Mouse (Mus musculus): ENCODE results near the gene Usp2. TPM values are rescaled to one million over a fixed set of nuclear protein-coding genes. Genes with fewer than 3 reads are reported as not detected.

Gene Usp2
- polyA plus RNA-seq, 1 experiment from 2014 or later: 89.6 TPM

- 57% methylated on average over 3 of the region's 3 CpGs for WGBS
- no peak overlapping the region for H3K4me3 ChIP-seq (ENCODE audit: low read length)
- 0 out of 2 replicates have a peak, but pooled peaks cover 3% of the 10 kb centered on the region for H3K9me3 ChIP-seq (replicated peaks; ENCODE audit: control insufficient read depth, low read length)
- H3K36me3 ChIP-seq (ENCODE audit: control insufficient read depth, insufficient read depth): no peaks in the 10 kb centered on the region
- H3K4me1 ChIP-seq (ENCODE audit: control insufficient read depth, insufficient read depth, low read length): no peaks in the 10 kb centered on the region
- no peak overlapping the region for H3K27ac ChIP-seq (ENCODE audit: low read length)
- no peak overlapping the region for H3K4me2 ChIP-seq (ENCODE audit: low read depth, low read length)
- 0 out of 2 replicates have a peak, but pooled peaks cover 3% of the 10 kb centered on the region for H3K27me3 ChIP-seq (ENCODE audit: control insufficient read depth, insufficient read depth, low read length)
- H3K9ac ChIP-seq (ENCODE audit: low read length): no peak overlapping the region
- no peak for ATAC-seq (replicated peaks; ENCODE audit: extremely low read depth, insufficient read depth, low FRiP score)
Measured at GRCm38 (mm10) chr9:44052855-44053254, 14.0 kb upstream of the Usp2 start.

DNA sequence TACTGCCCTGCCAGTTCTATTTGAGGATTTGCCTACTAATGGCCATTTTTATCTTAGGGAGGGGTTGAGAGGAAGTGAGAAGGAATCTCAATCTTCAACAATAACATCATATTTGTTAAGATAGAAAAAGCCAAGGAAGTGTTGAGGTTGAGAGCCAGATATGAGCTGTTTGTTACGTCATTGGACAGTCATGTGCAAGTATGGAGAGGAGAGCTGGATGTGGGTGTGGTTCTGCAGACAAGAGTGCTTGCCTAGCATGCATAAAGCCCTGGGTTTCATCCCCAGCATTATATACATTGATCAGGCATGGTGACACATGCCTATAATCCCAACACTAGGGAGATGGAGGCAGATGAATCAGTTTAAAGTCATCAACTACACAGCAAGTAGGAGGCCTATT lies 12.9 kb upstream of the Usp2 start:
- Histone ChIP-seq H3K4me1 (ENCODE audit: control insufficient read depth, insufficient read depth, low read length) (no peaks in the 10 kb centered on the region), H3K27me3 (ENCODE audit: control insufficient read depth, insufficient read depth, low read length) (no peaks in the 10 kb centered on the region), H3K9me3 (replicated peaks; ENCODE audit: control insufficient read depth, low read length) (0 out of 2 replicates have a peak, but pooled peaks cover 3% of the 10 kb centered on the region), H3K4me2 (ENCODE audit: low read depth, low read length) (no peak overlapping the region), H3K4me3 (ENCODE audit: low read length) (no peak overlapping the region), H3K36me3 (ENCODE audit: control insufficient read depth, insufficient read depth) (no peaks in the 10 kb centered on the region), H3K9ac (ENCODE audit: low read length) (no peak overlapping the region), H3K27ac (ENCODE audit: low read length) (no peak overlapping the region)
- no peak for ATAC-seq (replicated peaks; ENCODE audit: extremely low read depth, insufficient read depth, low FRiP score)
- WGBS: 36% methylated on average over 1 of the region's 1 CpGs

DNA sequence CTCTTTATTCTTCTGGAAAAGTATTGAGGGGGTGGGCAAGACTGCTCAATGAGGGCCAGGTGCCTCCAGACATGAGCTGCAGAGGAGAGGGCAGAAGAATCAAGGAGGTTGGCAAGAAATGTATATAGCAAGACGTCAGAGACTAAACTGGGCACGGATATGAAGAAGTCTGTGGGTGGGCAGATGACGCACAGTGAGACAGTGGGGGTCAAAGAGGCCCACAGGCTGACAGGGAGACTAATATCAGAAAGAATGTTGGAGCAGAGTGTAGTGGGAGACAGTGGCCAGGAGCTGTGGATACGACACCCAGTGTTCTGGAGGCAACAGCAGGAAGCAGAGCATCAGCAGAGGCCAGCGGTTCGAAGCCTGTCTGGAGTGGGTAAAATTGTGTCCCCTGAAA lies 8.2 kb upstream of the Usp2 start:
- Histone ChIP-seq H3K36me3 (ENCODE audit: control insufficient read depth, insufficient read depth) (no peaks in the 10 kb centered on the region), H3K9me3 (replicated peaks; ENCODE audit: control insufficient read depth, low read length) (0 out of 2 replicates have a peak, but pooled peaks cover 3% of the 10 kb centered on the region), H3K9ac (ENCODE audit: low read length) (no peak overlapping the region), H3K27ac (ENCODE audit: low read length) (no peak overlapping the region), H3K4me1 (ENCODE audit: control insufficient read depth, insufficient read depth, low read length) (no peaks in the 10 kb centered on the region), H3K27me3 (ENCODE audit: control insufficient read depth, insufficient read depth, low read length) (no peaks in the 10 kb centered on the region), H3K4me2 (ENCODE audit: low read depth, low read length) (no peak overlapping the region), H3K4me3 (ENCODE audit: low read length) (no peak overlapping the region)
- 71% methylated on average over 6 of the region's 6 CpGs for WGBS
- no peak for ATAC-seq (replicated peaks; ENCODE audit: extremely low read depth, insufficient read depth, low FRiP score)

- WGBS: 43% methylated on average over 1 of the region's 1 CpGs
- H3K27ac ChIP-seq (ENCODE audit: low read length): no peak overlapping the region
- H3K27me3 ChIP-seq (ENCODE audit: control insufficient read depth, insufficient read depth, low read length): no peaks in the 10 kb centered on the region
- H3K9me3 ChIP-seq (replicated peaks; ENCODE audit: control insufficient read depth, low read length): no peaks in the 10 kb centered on the region
- peaks cover 16% of the 10 kb centered on the region for H3K4me1 ChIP-seq (ENCODE audit: control insufficient read depth, insufficient read depth, low read length)
- no peak overlapping the region for H3K4me2 ChIP-seq (ENCODE audit: low read depth, low read length)
- no peak overlapping the region for H3K9ac ChIP-seq (ENCODE audit: low read length)
- H3K4me3 ChIP-seq (ENCODE audit: low read length): no peak overlapping the region
- ATAC-seq (replicated peaks; ENCODE audit: extremely low read depth, insufficient read depth, low FRiP score): no peak
- no peaks in the 10 kb centered on the region for H3K36me3 ChIP-seq (ENCODE audit: control insufficient read depth, insufficient read depth)
Measured at GRCm38 (mm10) chr9:44065177-44065576, 1.6 kb upstream of the Usp2 start.

DNA sequence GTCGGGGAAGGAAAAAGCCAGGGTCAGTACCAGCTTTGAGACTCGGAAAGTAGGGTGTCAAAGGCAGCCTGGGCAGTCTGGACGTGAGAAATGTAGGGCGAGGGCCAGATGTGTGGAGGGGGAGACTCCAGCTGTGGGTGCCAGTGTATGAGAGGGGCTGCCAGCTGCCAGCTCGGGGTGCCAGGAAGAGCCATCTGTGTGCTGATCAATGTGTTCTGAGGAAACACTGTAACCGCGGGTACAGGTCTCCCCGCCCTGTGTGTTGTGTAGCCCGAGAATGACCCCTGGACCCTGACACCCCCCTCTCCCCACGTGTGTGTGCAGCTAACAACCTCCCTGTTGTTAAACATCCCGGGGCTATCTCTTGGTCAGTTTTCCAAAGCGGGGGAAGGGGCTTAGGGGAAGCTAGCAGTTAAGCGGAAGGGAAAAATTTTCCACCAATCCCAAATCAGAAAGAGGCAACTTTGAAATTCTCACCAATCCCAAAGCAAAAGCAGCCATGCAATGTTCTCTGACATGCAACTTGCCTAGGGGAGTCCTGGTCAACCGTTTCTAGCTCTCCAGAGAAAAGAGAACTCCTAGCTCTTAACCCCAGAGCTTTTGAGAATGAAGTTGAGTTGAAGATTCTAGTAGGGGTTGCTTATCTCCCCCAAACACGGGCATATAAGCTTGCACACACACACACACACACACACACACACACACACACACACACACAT lies 579 bp downstream of the Usp2 start:
- Histone ChIP-seq H3K9ac (ENCODE audit: low read length) (peak overlapping the region; percentile 78), H3K4me1 (ENCODE audit: control insufficient read depth, insufficient read depth, low read length) (peaks cover 34% of the 10 kb centered on the region), H3K27me3 (ENCODE audit: control insufficient read depth, insufficient read depth, low read length) (no peaks in the 10 kb centered on the region), H3K36me3 (ENCODE audit: control insufficient read depth, insufficient read depth) (no peaks in the 10 kb centered on the region), H3K4me2 (ENCODE audit: low read depth, low read length) (peak overlapping the region; percentile 85), H3K4me3 (ENCODE audit: low read length) (peak overlapping the region; percentile 74), H3K27ac (ENCODE audit: low read length) (peak overlapping the region; percentile 70), H3K9me3 (replicated peaks; ENCODE audit: control insufficient read depth, low read length) (no peaks in the 10 kb centered on the region)
- 5% methylated on average over 15 of the region's 15 CpGs for WGBS
- peak; percentile 28 for ATAC-seq (replicated peaks; ENCODE audit: extremely low read depth, insufficient read depth, low FRiP score)

DNA sequence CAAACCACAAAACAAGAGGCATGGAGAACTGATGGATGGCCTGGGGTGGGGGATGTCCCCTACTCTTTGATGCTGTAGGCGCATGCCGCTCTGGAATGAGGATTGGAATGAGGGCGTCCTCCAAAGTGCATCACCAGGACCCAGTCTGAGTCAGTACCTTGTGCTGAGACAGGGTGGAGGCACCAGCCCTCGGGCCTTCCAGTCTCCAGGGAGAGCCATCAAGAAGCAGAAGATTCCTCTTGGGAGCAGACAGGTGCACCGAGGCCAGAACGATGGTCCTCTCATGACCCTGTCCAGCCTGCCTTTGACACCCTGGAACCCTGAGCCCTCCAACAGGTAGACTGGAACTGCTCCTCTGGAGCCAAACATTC lies 1.1 kb downstream of the Usp2 start:
- Histone ChIP-seq H3K4me1 (ENCODE audit: control insufficient read depth, insufficient read depth, low read length) (peaks cover 39% of the 10 kb centered on the region), H3K9ac (ENCODE audit: low read length) (peak overlapping the region; percentile 78; the same call in 1 of the 2 replicates), H3K27me3 (ENCODE audit: control insufficient read depth, insufficient read depth, low read length) (no peaks in the 10 kb centered on the region), H3K9me3 (replicated peaks; ENCODE audit: control insufficient read depth, low read length) (no peaks in the 10 kb centered on the region), H3K4me2 (ENCODE audit: low read depth, low read length) (peak overlapping the region; percentile 85), H3K4me3 (ENCODE audit: low read length) (peak overlapping the region; percentile 74), H3K36me3 (ENCODE audit: control insufficient read depth, insufficient read depth) (no peaks in the 10 kb centered on the region), H3K27ac (ENCODE audit: low read length) (peak overlapping the region; percentile 70)
- 66% methylated on average over 6 of the region's 6 CpGs for WGBS
- ATAC-seq (replicated peaks; ENCODE audit: extremely low read depth, insufficient read depth, low FRiP score): no peak

GRCm38 (mm10) chr9:44069252-44069651 lies 2.4 kb downstream of the Usp2 start:
- WGBS: 15% methylated on average over 7 of the region's 7 CpGs
- H3K27me3 ChIP-seq (ENCODE audit: control insufficient read depth, insufficient read depth, low read length): no peaks in the 10 kb centered on the region
- H3K9ac ChIP-seq (ENCODE audit: low read length): peak overlapping the region; percentile 81
- peak overlapping the region; percentile 95 for H3K27ac ChIP-seq (ENCODE audit: low read length)
- ATAC-seq (replicated peaks; ENCODE audit: extremely low read depth, insufficient read depth, low FRiP score): peak; percentile 6; the same call in 1 of the 2 replicates
- H3K4me2 ChIP-seq (ENCODE audit: low read depth, low read length): peak overlapping the region; percentile 63
- H3K36me3 ChIP-seq (ENCODE audit: control insufficient read depth, insufficient read depth): no peaks in the 10 kb centered on the region
- peak overlapping the region; percentile 60 for H3K4me3 ChIP-seq (ENCODE audit: low read length)
- peaks cover 45% of the 10 kb centered on the region for H3K4me1 ChIP-seq (ENCODE audit: control insufficient read depth, insufficient read depth, low read length)
- H3K9me3 ChIP-seq (replicated peaks; ENCODE audit: control insufficient read depth, low read length): no peaks in the 10 kb centered on the region

DNA sequence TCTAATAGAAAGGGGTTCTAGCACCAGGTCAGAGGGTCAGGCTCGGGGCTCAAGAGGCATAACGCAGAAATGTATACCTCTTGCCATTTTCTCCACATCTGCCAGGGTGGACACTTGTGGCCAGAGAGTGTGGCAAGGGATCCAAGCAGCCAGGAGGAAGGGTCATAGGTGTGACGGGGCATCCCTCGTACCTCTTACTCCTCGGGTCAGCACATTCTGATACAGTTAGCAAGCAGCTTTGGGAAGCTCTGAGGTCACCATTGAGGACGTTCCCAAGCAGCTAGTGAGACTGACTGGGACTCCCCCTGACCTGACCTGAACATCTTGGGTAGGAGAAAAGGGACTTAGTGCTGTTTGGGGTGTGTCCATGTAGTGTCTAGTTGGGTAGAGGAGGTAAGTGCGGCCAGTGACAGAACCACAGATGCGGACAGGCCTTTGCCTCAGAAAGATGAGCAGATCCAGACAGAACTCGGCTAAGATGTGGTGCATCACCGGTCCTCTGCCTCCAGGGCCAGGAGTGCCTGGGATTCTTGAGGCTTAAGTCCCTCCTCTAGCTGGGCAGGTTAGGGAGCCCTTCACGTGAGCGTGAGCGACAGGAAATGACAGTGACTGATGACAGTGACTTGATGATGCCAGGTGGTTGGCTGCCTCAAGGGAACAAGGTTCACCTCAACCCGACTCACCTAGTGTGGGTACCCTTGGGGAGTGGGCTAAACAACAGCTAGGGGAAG lies 3.5 kb downstream of the Usp2 start:
- no peak for ATAC-seq (replicated peaks; ENCODE audit: extremely low read depth, insufficient read depth, low FRiP score)
- peak overlapping the region; percentile 81 for H3K9ac ChIP-seq (ENCODE audit: low read length)
- H3K4me1 ChIP-seq (ENCODE audit: control insufficient read depth, insufficient read depth, low read length): peaks cover 45% of the 10 kb centered on the region
- H3K27me3 ChIP-seq (ENCODE audit: control insufficient read depth, insufficient read depth, low read length): no peaks in the 10 kb centered on the region
- H3K4me3 ChIP-seq (ENCODE audit: low read length): peak overlapping the region; percentile 60
- 37% methylated on average over 14 of the region's 14 CpGs for WGBS
- peak overlapping the region; percentile 63 for H3K4me2 ChIP-seq (ENCODE audit: low read depth, low read length)
- no peaks in the 10 kb centered on the region for H3K36me3 ChIP-seq (ENCODE audit: control insufficient read depth, insufficient read depth)
- H3K9me3 ChIP-seq (replicated peaks; ENCODE audit: control insufficient read depth, low read length): no peaks in the 10 kb centered on the region
- peak overlapping the region; percentile 95 for H3K27ac ChIP-seq (ENCODE audit: low read length)

GRCm38 (mm10) chr9:44070844-44071231 lies 4.0 kb downstream of the Usp2 start:
- Histone ChIP-seq H3K27ac (ENCODE audit: low read length) (peak overlapping the region; percentile 38; the same call in 1 of the 2 replicates), H3K4me1 (ENCODE audit: control insufficient read depth, insufficient read depth, low read length) (peaks cover 47% of the 10 kb centered on the region), H3K36me3 (ENCODE audit: control insufficient read depth, insufficient read depth) (no peaks in the 10 kb centered on the region), H3K4me2 (ENCODE audit: low read depth, low read length) (peak overlapping the region; percentile 63), H3K27me3 (ENCODE audit: control insufficient read depth, insufficient read depth, low read length) (no peaks in the 10 kb centered on the region), H3K9me3 (replicated peaks; ENCODE audit: control insufficient read depth, low read length) (no peaks in the 10 kb centered on the region), H3K9ac (ENCODE audit: low read length) (peak overlapping the region; percentile 81), H3K4me3 (ENCODE audit: low read length) (peak overlapping the region; percentile 60)
- no peak for ATAC-seq (replicated peaks; ENCODE audit: extremely low read depth, insufficient read depth, low FRiP score)
- WGBS: 21% methylated on average over 8 of the region's 8 CpGs
